Mouse (Mus musculus): ENCODE measurements around the gene Ssbp3.

The Ssbp3 gene

DNA sequence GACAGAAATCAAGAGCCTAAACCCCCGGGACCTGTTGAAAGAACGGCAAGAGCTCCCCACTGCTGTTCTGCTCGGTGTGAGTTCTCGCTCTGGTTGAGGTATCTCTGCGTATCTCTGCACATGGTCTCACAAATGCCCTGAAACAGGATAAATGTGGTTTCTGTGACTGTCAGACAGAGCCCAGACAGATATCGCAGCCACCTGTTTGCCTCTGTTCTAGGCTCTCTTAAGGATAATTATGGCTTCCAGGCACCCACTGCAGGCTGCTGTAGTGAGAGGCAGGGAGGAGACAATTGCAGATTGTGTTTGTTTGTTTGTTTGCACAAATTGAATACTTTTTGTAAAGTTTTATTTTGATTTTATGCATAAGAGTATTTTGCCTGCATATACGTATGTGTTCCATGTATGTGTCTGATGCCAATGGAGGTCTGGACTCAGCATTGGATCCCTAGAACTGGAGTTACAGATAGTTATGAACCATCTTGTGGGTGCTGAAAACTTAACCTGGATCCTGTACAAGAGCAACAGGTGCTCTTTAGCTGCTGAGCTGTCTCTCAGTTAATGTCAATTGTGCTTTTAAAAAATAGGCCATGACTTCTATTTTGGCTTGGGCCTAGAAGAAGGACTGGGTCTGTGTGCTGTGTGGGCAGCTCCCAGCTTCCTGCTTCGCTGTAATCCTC, 101.0 kb downstream of the Ssbp3 start:
- H3K9me3 ChIP-seq (ENCODE audit: low read length), result no peaks in the 10 kb centered on the region
- H3K27me3 ChIP-seq (ENCODE audit: insufficient read depth, low read length), result no peaks in the 10 kb centered on the region
- peaks cover 15% of the 10 kb centered on the region for H3K36me3 ChIP-seq (ENCODE audit: insufficient read depth, low read length)
- TF ChIP-seq NANOG (IDR thresholded peaks at IDR 0.05; ENCODE audit: borderline replicate concordance, low read length) (no peak), POU5F1 (IDR thresholded peaks at IDR 0.05; ENCODE audit: borderline replicate concordance, low read length) (no peak), CTCF (conservative IDR thresholded peaks at IDR 0.05; ENCODE audit: low read length) (no peak)
- H3K4me3 ChIP-seq (replicated peaks; ENCODE audit: low read length), result no peak overlapping the region
- H3K4me1 ChIP-seq (replicated peaks; ENCODE audit: low read depth, low read length), result peaks cover 21% of the 10 kb centered on the region

GRCm38 (mm10) chr4:107012005-107012478, 101.5 kb downstream of the Ssbp3 start:
- H3K36me3 ChIP-seq (ENCODE audit: insufficient read depth, low read length), result peaks cover 15% of the 10 kb centered on the region
- H3K27me3 ChIP-seq (ENCODE audit: insufficient read depth, low read length), result no peaks in the 10 kb centered on the region
- peaks cover 24% of the 10 kb centered on the region for H3K4me1 ChIP-seq (replicated peaks; ENCODE audit: low read depth, low read length)
- no peak overlapping the region for H3K4me3 ChIP-seq (replicated peaks; ENCODE audit: low read length)
- H3K9me3 ChIP-seq (ENCODE audit: low read length), result no peaks in the 10 kb centered on the region
- TF ChIP-seq POU5F1 (IDR thresholded peaks at IDR 0.05; ENCODE audit: borderline replicate concordance, low read length) (no peak), CTCF (conservative IDR thresholded peaks at IDR 0.05; ENCODE audit: low read length) (no peak), NANOG (IDR thresholded peaks at IDR 0.05; ENCODE audit: borderline replicate concordance, low read length) (no peak)

DNA sequence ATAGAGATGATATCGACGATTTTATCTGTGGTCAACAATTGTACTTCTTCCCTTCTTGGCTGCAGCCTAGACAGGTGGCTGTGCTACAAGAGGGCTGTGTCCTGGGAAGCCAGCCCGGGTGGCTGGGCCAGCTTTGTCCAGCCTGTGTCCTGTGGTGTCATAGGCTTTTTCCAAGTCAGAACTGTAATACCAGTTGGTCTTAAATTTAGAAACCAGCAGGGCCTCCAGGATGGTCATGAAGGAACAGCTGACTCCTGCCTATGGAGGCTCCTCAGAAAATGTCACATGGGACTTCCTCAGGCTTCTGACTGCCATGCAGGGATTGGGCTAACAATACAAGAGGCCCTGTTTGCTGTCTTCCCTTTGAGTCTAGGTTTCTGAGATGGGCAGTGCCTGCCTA, 102.1 kb downstream of the Ssbp3 start:
- Histone ChIP-seq H3K27me3 (ENCODE audit: insufficient read depth, low read length) (no peaks in the 10 kb centered on the region), H3K9me3 (ENCODE audit: low read length) (no peaks in the 10 kb centered on the region), H3K4me1 (replicated peaks; ENCODE audit: low read depth, low read length) (peaks cover 24% of the 10 kb centered on the region), H3K36me3 (ENCODE audit: insufficient read depth, low read length) (peaks cover 17% of the 10 kb centered on the region), H3K4me3 (replicated peaks; ENCODE audit: low read length) (no peak overlapping the region)
- no peak for TF ChIP-seq POU5F1 (IDR thresholded peaks at IDR 0.05; ENCODE audit: borderline replicate concordance, low read length)
- no peak for TF ChIP-seq CTCF (conservative IDR thresholded peaks at IDR 0.05; ENCODE audit: low read length)
- TF ChIP-seq NANOG (IDR thresholded peaks at IDR 0.05; ENCODE audit: borderline replicate concordance, low read length), result no peak

DNA sequence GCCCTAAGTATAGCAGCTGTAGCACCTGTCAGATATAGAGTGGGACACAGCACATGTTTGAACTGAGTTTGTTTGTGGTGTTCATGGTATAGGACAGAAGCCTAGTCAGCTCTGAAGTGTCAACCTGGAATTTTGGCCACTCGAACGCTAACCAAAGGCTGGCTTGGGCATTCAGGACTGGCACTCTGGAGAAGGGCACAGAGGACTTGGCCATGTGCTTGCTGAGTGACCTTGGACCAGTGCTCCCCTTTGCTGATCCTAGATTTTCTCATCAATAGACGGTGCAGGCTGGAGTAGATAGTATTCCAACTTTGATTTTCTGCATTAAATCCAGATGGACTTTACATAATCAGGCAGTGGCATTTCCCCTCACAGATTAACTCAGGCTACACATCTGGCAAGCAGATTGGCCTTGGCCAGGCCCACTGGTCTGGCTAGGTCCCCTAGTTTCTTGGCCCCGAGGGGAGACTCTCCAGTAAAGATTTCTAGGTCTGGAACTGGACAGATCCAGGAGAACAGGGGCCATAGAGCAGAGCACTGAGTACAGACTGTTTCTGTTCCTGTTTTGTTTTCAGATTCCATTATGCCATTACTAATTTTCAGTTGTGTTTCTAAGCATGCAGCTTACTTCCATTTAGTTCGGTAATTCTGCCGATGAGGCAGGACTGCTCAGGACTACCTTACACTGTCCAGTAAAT, 102.8 kb downstream of the Ssbp3 start:
- Histone ChIP-seq H3K36me3 (ENCODE audit: insufficient read depth, low read length) (peaks cover 17% of the 10 kb centered on the region), H3K27me3 (ENCODE audit: insufficient read depth, low read length) (no peaks in the 10 kb centered on the region), H3K9me3 (ENCODE audit: low read length) (no peaks in the 10 kb centered on the region), H3K4me1 (replicated peaks; ENCODE audit: low read depth, low read length) (peaks cover 18% of the 10 kb centered on the region), H3K4me3 (replicated peaks; ENCODE audit: low read length) (no peak overlapping the region)
- no peak for TF ChIP-seq POU5F1 (IDR thresholded peaks at IDR 0.05; ENCODE audit: borderline replicate concordance, low read length)
- TF ChIP-seq NANOG (IDR thresholded peaks at IDR 0.05; ENCODE audit: borderline replicate concordance, low read length), result no peak
- TF ChIP-seq CTCF (conservative IDR thresholded peaks at IDR 0.05; ENCODE audit: low read length), result no peak

GRCm38 (mm10) chr4:107013817-107014260, 103.3 kb downstream of the Ssbp3 start:
- H3K9me3 ChIP-seq (ENCODE audit: low read length), result no peaks in the 10 kb centered on the region
- H3K36me3 ChIP-seq (ENCODE audit: insufficient read depth, low read length), result peaks cover 20% of the 10 kb centered on the region
- TF ChIP-seq NANOG (IDR thresholded peaks at IDR 0.05; ENCODE audit: borderline replicate concordance, low read length) (no peak), CTCF (conservative IDR thresholded peaks at IDR 0.05; ENCODE audit: low read length) (no peak), POU5F1 (IDR thresholded peaks at IDR 0.05; ENCODE audit: borderline replicate concordance, low read length) (no peak)
- H3K4me3 ChIP-seq (replicated peaks; ENCODE audit: low read length), result no peak overlapping the region
- H3K27me3 ChIP-seq (ENCODE audit: insufficient read depth, low read length), result no peaks in the 10 kb centered on the region
- peaks cover 22% of the 10 kb centered on the region for H3K4me1 ChIP-seq (replicated peaks; ENCODE audit: low read depth, low read length)

GRCm38 (mm10) chr4:107015971-107016511, 105.5 kb downstream of the Ssbp3 start:
- TF ChIP-seq NANOG (IDR thresholded peaks at IDR 0.05; ENCODE audit: borderline replicate concordance, low read length) (no peak), POU5F1 (IDR thresholded peaks at IDR 0.05; ENCODE audit: borderline replicate concordance, low read length) (no peak)
- H3K36me3 ChIP-seq (ENCODE audit: insufficient read depth, low read length), result peaks cover 5% of the 10 kb centered on the region; the same call in 1 of the 2 replicates

GRCm38 (mm10) chr4:107017257-107017656, 106.8 kb downstream of the Ssbp3 start:
- no peaks in the 10 kb centered on the region for H3K9me3 ChIP-seq (ENCODE audit: low read length)
- TF ChIP-seq CTCF (conservative IDR thresholded peaks at IDR 0.05; ENCODE audit: low read length), result no peak
- TF ChIP-seq POU5F1 (IDR thresholded peaks at IDR 0.05; ENCODE audit: borderline replicate concordance, low read length), result no peak
- peaks cover 5% of the 10 kb centered on the region; the same call in 1 of the 2 replicates for H3K36me3 ChIP-seq (ENCODE audit: insufficient read depth, low read length)
- H3K27me3 ChIP-seq (ENCODE audit: insufficient read depth, low read length), result no peaks in the 10 kb centered on the region
- no peak overlapping the region for H3K4me3 ChIP-seq (replicated peaks; ENCODE audit: low read length)
- peaks cover 43% of the 10 kb centered on the region for H3K4me1 ChIP-seq (replicated peaks; ENCODE audit: low read depth, low read length)

More at GRCm38 (mm10) chr4:107015971-107016511, 105.5 kb downstream of the Ssbp3 start:
- no peaks in the 10 kb centered on the region for H3K9me3 ChIP-seq (ENCODE audit: low read length)
- peaks cover 42% of the 10 kb centered on the region for H3K4me1 ChIP-seq (replicated peaks; ENCODE audit: low read depth, low read length)
- H3K4me3 ChIP-seq (replicated peaks; ENCODE audit: low read length), result no peak overlapping the region
- H3K27me3 ChIP-seq (ENCODE audit: insufficient read depth, low read length), result no peaks in the 10 kb centered on the region

DNA sequence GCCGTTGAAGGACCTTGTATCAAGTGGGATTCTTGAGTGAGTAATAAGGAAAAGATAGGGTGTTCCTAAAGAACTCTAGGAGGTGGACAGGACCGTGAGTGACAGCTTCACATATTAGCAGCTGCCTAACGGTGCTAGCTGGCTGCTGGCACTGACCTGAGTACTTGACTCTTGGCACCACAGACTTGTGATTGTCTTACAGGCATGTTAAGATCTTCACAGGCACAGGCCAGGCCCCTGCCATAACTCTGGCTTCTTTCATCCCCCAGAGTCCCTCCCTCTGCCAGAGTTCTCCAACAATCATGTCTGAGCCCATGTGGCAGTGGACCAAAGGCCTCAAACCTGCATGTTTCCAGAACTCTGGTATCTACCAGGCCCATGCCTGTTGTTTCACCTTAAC, 108.0 kb downstream of the Ssbp3 start:
- H3K27me3 ChIP-seq (ENCODE audit: insufficient read depth, low read length), result no peaks in the 10 kb centered on the region
- TF ChIP-seq POU5F1 (IDR thresholded peaks at IDR 0.05; ENCODE audit: borderline replicate concordance, low read length) (no peak), CTCF (conservative IDR thresholded peaks at IDR 0.05; ENCODE audit: low read length) (no peak), NANOG (IDR thresholded peaks at IDR 0.05; ENCODE audit: borderline replicate concordance, low read length) (no peak)
- H3K4me1 ChIP-seq (replicated peaks; ENCODE audit: low read depth, low read length), result peaks cover 56% of the 10 kb centered on the region
- H3K36me3 ChIP-seq (ENCODE audit: insufficient read depth, low read length), result peaks cover 5% of the 10 kb centered on the region; the same call in 1 of the 2 replicates
- no peak overlapping the region for H3K4me3 ChIP-seq (replicated peaks; ENCODE audit: low read length)
- no peaks in the 10 kb centered on the region for H3K9me3 ChIP-seq (ENCODE audit: low read length)

Measured in E14TG2a.4 (cell line).